Mouse (Mus musculus): ENCODE data around the gene Med13l. TPM values are rescaled to one million over a fixed set of nuclear protein-coding genes. Genes with fewer than 3 reads are reported as not detected.

Gene Med13l
- polyA plus RNA-seq, 1 experiment, result 21.4 TPM

DNA sequence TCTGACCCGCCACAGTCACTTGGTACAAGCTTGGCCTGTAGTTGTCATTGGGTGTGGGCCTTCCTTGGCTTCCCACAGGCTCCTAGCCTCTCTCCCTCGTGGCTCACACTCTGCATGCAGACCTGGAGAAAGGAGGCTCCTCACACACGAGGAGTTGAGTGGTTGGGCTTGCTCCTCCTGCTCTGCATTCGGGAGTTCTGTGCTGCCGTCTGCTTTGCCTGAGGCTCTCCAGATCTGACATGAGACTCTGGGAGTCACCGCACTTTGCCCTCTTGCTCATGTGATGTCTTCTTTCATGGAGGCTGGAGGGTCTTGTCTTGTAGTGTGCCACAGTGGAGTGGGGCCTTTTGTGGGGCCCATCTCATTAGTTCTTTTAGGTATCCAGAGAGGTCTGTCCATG, 26.1 kb downstream of the Med13l start:
- TF ChIP-seq CTCF (IDR thresholded peaks at IDR 0.05; ENCODE audit: insufficient read depth, low read length), result no peak
- no peak for TF ChIP-seq POLR2A (IDR thresholded peaks at IDR 0.05; ENCODE audit: borderline replicate concordance, extremely low read depth, low read depth, low read length)
- 70% methylated on average over 6 of the region's 6 CpGs for WGBS
- Histone ChIP-seq H3K4me1 (ENCODE audit: control insufficient read depth, insufficient read depth, low read length) (peaks cover 19% of the 10 kb centered on the region), H3K4me3 (replicated peaks; ENCODE audit: extremely low read depth, low read depth, low read length) (no peak overlapping the region)
- no peak for DNase-seq

DNA sequence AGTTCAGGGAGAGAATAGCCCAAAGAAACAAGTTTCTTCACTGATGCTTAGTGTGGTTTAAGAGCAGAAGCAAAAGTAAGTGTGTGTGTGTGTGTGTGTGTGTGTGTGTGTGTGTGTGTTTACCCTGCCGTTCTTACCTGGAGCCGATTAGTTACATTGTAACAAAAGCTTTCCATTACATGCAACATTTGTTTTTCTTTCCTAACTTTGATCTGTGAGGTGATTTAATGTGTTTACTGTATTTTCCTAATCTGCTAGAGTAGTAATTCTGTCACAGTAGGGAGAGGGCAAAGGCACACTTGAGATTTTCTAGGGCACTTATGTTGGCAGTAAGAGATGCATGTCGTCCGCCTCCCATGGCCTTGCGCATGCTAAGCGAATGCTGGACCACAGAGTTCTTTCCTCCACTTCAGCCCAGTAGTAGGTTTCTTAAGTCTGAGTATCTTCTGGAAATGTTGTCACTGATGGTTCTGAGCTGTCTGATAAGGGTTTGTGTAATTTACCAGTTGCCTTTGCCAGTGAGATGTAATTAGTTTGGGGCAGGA, 28.0 kb downstream of the Med13l start:
- WGBS, result 67% methylated on average over 6 of the region's 6 CpGs
- Histone ChIP-seq H3K4me1 (ENCODE audit: control insufficient read depth, insufficient read depth, low read length) (peaks cover 26% of the 10 kb centered on the region), H3K4me3 (replicated peaks; ENCODE audit: extremely low read depth, low read depth, low read length) (no peak overlapping the region)
- TF ChIP-seq POLR2A (IDR thresholded peaks at IDR 0.05; ENCODE audit: borderline replicate concordance, extremely low read depth, low read depth, low read length) (no peak), CTCF (IDR thresholded peaks at IDR 0.05; ENCODE audit: insufficient read depth, low read length) (no peak)
- DNase-seq, result no peak

DNA sequence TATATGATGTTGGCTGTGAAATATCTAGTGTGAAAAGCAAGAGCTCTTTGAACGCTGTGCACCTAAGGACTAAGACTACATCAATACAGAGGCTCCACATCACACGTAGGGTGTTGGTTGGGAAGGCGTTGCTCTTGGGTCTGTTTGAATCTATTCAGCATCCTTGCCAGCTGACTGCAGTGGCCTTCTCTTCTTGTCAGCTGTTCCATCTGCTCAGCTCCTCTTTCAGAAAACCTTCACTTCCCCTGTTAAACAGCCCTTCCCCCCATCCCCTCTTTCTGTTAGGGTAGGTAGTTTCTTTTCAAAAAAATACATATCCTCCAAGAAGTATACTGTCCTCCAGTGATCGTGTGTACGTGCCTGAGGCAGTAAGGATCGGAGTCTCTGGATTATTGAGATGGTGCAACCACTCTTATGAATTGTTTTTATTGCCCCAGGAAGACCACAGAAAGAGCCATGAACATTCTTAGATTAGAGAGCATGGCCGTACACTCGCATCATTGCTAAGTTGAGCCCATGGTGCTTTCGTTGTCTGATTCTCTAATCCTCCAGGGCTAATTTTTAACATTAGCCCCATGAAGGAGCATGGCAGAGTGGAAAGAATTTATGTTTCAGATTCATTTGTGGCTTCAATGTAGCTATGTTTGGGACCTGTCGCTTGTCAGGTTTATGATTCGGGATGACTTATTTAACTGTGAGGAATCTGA, 28.9 kb downstream of the Med13l start:
- TF ChIP-seq CTCF (IDR thresholded peaks at IDR 0.05; ENCODE audit: insufficient read depth, low read length), result no peak
- TF ChIP-seq POLR2A (IDR thresholded peaks at IDR 0.05; ENCODE audit: borderline replicate concordance, extremely low read depth, low read depth, low read length), result no peak
- WGBS, result 82% methylated on average over 11 of the region's 11 CpGs
- DNase-seq, result no peak
- Histone ChIP-seq H3K4me3 (replicated peaks; ENCODE audit: extremely low read depth, low read depth, low read length) (no peak overlapping the region), H3K4me1 (ENCODE audit: control insufficient read depth, insufficient read depth, low read length) (peaks cover 26% of the 10 kb centered on the region)

DNA sequence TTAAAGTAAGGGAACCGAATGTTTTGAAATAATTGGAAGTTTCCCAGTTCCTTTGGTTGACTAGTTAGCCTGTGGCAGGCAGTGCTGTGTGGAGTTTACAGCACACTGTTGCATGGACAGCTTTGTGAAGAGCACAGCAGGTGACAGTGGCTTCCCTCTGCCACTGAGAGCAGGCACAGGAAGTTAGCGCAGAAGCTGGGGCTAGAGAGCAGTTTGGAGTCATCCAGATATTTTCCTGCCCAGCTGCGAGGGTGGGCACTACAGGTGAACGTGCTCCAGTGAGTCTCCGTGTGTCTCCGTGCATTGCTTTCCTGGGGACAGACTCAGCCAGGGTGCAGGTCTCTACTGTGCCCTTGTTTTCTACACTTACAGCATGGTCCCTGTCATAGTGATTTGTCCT, 30.4 kb downstream of the Med13l start:
- no peak for DNase-seq

GRCm38 (mm10) chr5:118591826-118592499, 31.5 kb downstream of the Med13l start:
- H3K4me3 ChIP-seq (replicated peaks; ENCODE audit: extremely low read depth, low read depth, low read length), result no peak overlapping the region
- peaks cover 33% of the 10 kb centered on the region for H3K4me1 ChIP-seq (ENCODE audit: control insufficient read depth, insufficient read depth, low read length)
- DNase-seq, result no peak
- 27% methylated on average over 11 of the region's 11 CpGs for WGBS
- no peak for TF ChIP-seq POLR2A (IDR thresholded peaks at IDR 0.05; ENCODE audit: borderline replicate concordance, extremely low read depth, low read depth, low read length)
- TF ChIP-seq CTCF (IDR thresholded peaks at IDR 0.05; ENCODE audit: insufficient read depth, low read length), result no peak

More for the DNA sequence above, 30.4 kb downstream of the Med13l start:
- 44% methylated on average over 6 of the region's 6 CpGs for WGBS
- Histone ChIP-seq H3K4me3 (replicated peaks; ENCODE audit: extremely low read depth, low read depth, low read length) (no peak overlapping the region), H3K4me1 (ENCODE audit: control insufficient read depth, insufficient read depth, low read length) (peaks cover 29% of the 10 kb centered on the region)
- TF ChIP-seq POLR2A (IDR thresholded peaks at IDR 0.05; ENCODE audit: borderline replicate concordance, extremely low read depth, low read depth, low read length), result no peak
- no peak for TF ChIP-seq CTCF (IDR thresholded peaks at IDR 0.05; ENCODE audit: insufficient read depth, low read length)

DNA sequence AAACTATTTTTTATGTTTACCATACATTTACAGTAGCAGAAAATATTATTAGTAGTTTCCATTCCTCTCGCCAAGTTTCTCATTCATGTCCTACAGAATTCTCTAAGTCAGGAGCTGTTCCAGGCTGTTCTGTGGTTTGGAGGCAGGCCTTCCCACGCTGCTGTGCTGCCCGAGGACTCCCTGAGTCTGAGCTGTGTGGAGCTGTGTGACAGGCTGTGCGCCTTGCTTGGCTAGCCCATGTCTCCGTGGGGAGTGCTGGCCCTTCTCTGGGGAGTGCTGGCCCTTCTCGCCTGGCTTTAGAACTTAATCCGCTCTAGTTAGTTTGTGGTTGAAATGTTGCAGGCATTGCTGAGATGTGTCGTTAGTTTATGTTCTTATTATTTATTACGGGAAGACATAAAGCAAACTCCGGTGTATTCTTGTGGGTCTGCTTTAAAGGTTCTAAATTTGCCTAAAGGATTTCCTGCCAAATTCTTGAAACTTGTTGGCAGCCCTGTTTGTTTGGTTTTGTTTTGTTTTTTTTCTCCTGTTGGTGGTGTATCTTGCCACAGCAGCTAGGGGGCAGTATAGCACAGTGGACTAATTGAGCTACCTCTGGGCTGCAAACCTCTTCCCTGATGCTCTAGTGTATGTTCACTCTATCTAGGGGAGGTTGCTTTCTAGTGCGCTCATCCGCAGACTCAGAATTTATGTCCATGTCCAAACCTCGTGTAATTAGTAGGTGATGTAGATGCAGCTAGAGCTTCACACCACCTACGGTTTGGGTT, 34.2 kb downstream of the Med13l start:
- WGBS, result 39% methylated on average over 14 of the region's 14 CpGs
- peak; percentile 41 for DNase-seq
- TF ChIP-seq POLR2A (IDR thresholded peaks at IDR 0.05; ENCODE audit: borderline replicate concordance, extremely low read depth, low read depth, low read length), result no peak
- TF ChIP-seq CTCF (IDR thresholded peaks at IDR 0.05; ENCODE audit: insufficient read depth, low read length), result peak; percentile 64
- H3K4me3 ChIP-seq (replicated peaks; ENCODE audit: extremely low read depth, low read depth, low read length), result no peak overlapping the region
- H3K4me1 ChIP-seq (ENCODE audit: control insufficient read depth, insufficient read depth, low read length), result peaks cover 23% of the 10 kb centered on the region

- 68% methylated on average over 5 of the region's 5 CpGs for WGBS
- Histone ChIP-seq H3K4me3 (replicated peaks; ENCODE audit: extremely low read depth, low read depth, low read length) (no peak overlapping the region), H3K4me1 (ENCODE audit: control insufficient read depth, insufficient read depth, low read length) (peaks cover 26% of the 10 kb centered on the region)
- no peak for DNase-seq
- TF ChIP-seq POLR2A (IDR thresholded peaks at IDR 0.05; ENCODE audit: borderline replicate concordance, extremely low read depth, low read depth, low read length), result no peak
- no peak for TF ChIP-seq CTCF (IDR thresholded peaks at IDR 0.05; ENCODE audit: insufficient read depth, low read length)
Observed at GRCm38 (mm10) chr5:118595901-118596300, 35.4 kb downstream of the Med13l start.

GRCm38 (mm10) chr5:118596452-118597092, 36.1 kb downstream of the Med13l start:
- no peak for TF ChIP-seq CTCF (IDR thresholded peaks at IDR 0.05; ENCODE audit: insufficient read depth, low read length)
- TF ChIP-seq POLR2A (IDR thresholded peaks at IDR 0.05; ENCODE audit: borderline replicate concordance, extremely low read depth, low read depth, low read length), result no peak
- 79% methylated on average over 15 of the region's 15 CpGs for WGBS
- Histone ChIP-seq H3K4me1 (ENCODE audit: control insufficient read depth, insufficient read depth, low read length) (peaks cover 21% of the 10 kb centered on the region), H3K4me3 (replicated peaks; ENCODE audit: extremely low read depth, low read depth, low read length) (no peak overlapping the region)
- DNase-seq, result no peak

DNA sequence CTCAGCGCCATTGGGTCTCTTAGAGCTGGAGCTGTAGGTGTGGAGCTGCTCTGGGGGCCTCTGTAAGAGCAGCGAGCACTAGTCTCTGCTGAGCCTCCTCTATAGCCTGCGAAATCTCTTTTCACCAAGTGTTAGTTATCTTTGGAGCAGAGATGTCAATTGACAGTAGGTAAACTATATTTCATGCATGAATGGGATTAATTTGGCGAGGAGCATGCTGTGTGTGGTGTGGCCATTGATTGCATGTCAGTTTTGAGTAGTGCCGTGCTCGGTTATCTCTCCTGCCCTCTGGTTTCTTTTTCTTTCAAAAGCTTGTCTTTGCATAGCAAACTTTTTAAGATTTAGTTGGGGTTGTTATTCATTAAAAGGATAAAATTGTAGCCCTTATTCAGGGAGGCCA, 38.1 kb downstream of the Med13l start:
- H3K4me3 ChIP-seq (replicated peaks; ENCODE audit: extremely low read depth, low read depth, low read length), result no peak overlapping the region
- WGBS, result 92% methylated on average over 6 of the region's 6 CpGs
- TF ChIP-seq POLR2A (IDR thresholded peaks at IDR 0.05; ENCODE audit: borderline replicate concordance, extremely low read depth, low read depth, low read length) (no peak), CTCF (IDR thresholded peaks at IDR 0.05; ENCODE audit: insufficient read depth, low read length) (no peak)
- DNase-seq, result no peak
- H3K4me1 ChIP-seq (ENCODE audit: control insufficient read depth, insufficient read depth, low read length), result peaks cover 14% of the 10 kb centered on the region
